Mouse (Mus musculus) olfactory bulb, adult 2 months (tissue): ENCODE results near the gene Kif17. TPM values are rescaled to one million over a fixed set of nuclear protein-coding genes. Genes with fewer than 3 reads are reported as not detected.

ENCODE experiments used
- H3K27ac ChIP-seq: fragments of 200-500 bp; 2 replicates; pipeline ENCODE4 v1.5.1; 2012; ENCODE audit warnings: low read depth, low read length; ENCODE audit not compliant: insufficient read depth
- H3K4me1 ChIP-seq: fragments of 200-500 bp; 2 replicates; pipeline ENCODE4 v1.6.1; 2012; ENCODE audit warnings: low read length; ENCODE audit not compliant: control insufficient read depth, insufficient read depth
- H3K4me3 ChIP-seq: fragments of 200-500 bp; 2 replicates; pipeline ENCODE4 v1.5.1; 2012; ENCODE audit warnings: mild to moderate bottlenecking, low read depth, low read length, moderate library complexity; ENCODE audit not compliant: insufficient read depth
- CTCF ChIP-seq: fragments of 200-500 bp; IDR thresholded peaks from 2 replicates; pipeline ENCODE4 v1.5.1; 2012; ENCODE audit warnings: low read depth, mild to moderate bottlenecking, low read length, moderate library complexity; ENCODE audit not compliant: insufficient read depth
- POLR2A ChIP-seq: fragments of 200-500 bp; IDR thresholded peaks from 2 replicates; pipeline ENCODE4 v1.6.1; 2012; ENCODE audit warnings: mild to moderate bottlenecking, low read depth, low read length, moderate library complexity; ENCODE audit not compliant: insufficient read depth
- WGBS: fragments of 180-500 bp; shearing (Covaris S2); methylation state at CpG from one replicate; pipeline ENCODE4 v1.1.7; 2018; 5-methylcytosine and 5-hydroxymethylcytosine counted together
- polyA plus RNA-seq: library from polyadenylated mRNA; stranded (reverse); fragments of >200 nt; gene quantifications from 2 replicates; pipeline ENCODE4 v1.2.4, GENCODE M21; 2012; ENCODE audit warnings: low replicate concordance; ENCODE audit not compliant: missing spikeins, insufficient read depth, insufficient read length

Gene Kif17
- polyA plus RNA-seq, 1 experiment: not detected

DNA sequence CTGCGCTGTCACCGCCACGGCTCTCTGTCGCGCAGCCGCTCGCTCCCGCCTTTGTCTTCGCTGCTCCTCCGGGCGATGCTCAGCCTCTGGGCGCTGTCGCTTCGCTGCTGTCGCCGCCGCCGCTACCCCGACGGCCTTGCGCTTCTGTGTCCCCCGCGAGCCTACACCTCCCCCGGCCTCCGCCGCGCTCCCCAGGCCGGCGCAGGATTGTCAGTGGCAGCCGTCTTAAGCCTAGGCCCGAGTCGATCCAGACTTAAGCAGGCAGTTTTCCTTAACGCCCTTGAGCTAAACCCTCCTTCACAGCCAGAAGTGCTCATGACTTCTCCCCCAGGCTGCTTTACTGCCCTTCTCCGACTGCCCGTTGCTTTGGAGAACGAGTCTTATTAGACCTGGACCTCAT is 32.8 kb upstream of the Kif17 start:
- peaks cover 6% of the 10 kb centered on the region for H3K4me1 ChIP-seq
- peak overlapping the region; percentile 60 for H3K27ac ChIP-seq
- TF ChIP-seq CTCF: no peak
- TF ChIP-seq POLR2A: no peak
- 1% methylated on average over 36 of the region's 36 CpGs for WGBS
- H3K4me3 ChIP-seq: peak overlapping the region; percentile 70

DNA sequence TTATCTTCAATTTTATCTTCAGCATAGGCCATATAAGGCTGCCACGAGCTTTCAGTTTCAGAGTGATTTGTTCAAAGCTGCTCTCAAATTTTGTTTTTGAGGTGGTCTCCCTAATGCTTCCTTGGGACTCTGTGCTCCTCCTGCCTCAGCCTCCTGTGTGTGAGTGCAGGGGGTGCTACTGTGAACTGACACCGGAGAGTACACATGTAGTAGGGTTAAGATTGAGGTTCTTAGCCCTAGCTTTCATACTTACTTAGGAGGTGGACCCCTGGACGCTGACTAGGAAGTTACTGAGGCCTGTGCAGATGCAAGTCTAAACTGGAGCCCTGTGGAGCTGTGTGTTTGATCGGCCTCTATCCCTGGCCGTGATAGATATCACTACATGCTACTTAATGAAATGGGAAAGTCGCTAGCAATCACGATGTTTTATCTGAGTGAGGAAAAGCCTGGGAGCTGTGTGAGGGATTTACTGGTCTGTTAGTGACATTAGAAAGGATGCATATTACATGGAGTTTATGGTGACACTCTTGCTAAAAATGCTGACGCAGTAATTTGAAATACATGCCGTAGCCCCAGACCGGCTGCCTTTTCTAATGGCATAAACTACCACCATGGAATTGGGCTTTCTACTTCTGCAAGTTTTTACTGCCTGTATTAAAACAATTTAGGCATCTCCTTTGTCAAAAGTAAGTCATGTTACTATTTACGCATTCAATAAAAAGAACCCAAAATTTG is 32.1 kb upstream of the Kif17 start:
- Histone ChIP-seq H3K4me1 (peaks cover 6% of the 10 kb centered on the region), H3K4me3 (peak overlapping the region; percentile 18), H3K27ac (no peak overlapping the region)
- 65% methylated on average over 11 of the region's 11 CpGs for WGBS
- TF ChIP-seq CTCF (no peak), POLR2A (no peak)

DNA sequence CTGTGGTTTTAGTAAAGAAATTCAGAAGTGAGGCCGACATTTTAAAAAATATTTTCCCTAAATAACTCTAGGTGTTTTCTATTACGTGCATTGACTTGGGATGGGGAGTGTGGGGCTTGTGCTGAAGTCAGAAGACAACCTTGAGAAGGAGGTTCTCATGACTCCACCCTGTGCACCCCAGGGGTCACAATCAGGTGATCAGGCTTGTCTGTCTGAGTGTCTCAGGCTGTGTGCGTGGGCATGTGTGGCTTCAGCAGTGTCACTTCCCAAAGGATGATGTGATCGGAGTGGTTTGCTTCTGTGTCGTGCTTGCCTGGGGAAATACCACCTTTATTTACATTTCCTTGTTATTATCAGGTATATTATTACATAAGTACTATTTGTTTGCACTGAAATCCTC is 30.9 kb upstream of the Kif17 start:
- H3K4me1 ChIP-seq: peaks cover 6% of the 10 kb centered on the region
- H3K4me3 ChIP-seq: no peak overlapping the region; the same call in 1 of the 2 replicates
- 60% methylated on average over 5 of the region's 5 CpGs for WGBS
- TF ChIP-seq CTCF: no peak
- TF ChIP-seq POLR2A: no peak
- no peak overlapping the region for H3K27ac ChIP-seq

DNA sequence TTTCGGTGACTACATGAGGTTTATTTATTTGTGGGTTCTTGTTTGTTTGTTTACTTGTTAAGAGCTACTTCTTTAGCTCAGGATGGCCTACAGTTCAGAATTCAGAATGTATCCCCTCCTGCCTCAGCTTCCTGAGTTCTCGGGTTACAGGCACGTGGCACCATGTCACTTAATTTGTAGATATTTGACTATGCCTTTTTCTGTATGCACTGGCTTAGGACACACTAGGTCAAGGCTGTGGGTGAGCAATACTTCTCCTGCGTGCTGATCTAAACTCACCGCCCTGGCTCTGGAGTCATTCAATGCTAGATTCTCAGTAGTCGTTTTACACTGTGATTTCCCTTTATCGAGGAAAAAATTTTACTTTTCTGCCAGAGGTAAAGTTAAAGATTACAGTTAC is 29.5 kb upstream of the Kif17 start:
- WGBS: 75% methylated on average over 7 of the region's 7 CpGs
- H3K27ac ChIP-seq: no peak overlapping the region
- H3K4me1 ChIP-seq: peaks cover 6% of the 10 kb centered on the region
- H3K4me3 ChIP-seq: no peak overlapping the region
- TF ChIP-seq POLR2A (no peak), CTCF (no peak)

DNA sequence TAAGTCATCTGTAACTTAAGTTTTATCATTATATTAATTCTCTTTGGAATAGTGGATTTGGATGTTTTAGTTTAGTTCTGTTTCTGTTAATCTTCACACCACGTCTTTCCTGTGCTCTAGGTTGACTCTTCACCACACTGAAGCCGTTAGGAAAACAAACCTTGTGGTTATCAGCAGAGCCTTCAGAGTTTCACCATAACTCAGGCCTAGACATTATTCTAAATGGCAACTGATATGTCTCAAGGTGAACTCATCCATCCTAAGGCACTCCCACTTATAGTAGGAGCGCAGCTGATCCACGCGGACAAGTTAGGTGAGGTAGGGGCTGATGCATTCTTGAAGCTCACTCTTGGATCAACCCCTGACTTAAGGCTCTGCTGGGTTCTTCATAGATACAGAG is 28.8 kb upstream of the Kif17 start:
- no peak for TF ChIP-seq POLR2A
- TF ChIP-seq CTCF: no peak
- 81% methylated on average over 5 of the region's 5 CpGs for WGBS
- no peak overlapping the region for H3K4me3 ChIP-seq
- peaks cover 6% of the 10 kb centered on the region for H3K4me1 ChIP-seq
- H3K27ac ChIP-seq: no peak overlapping the region

DNA sequence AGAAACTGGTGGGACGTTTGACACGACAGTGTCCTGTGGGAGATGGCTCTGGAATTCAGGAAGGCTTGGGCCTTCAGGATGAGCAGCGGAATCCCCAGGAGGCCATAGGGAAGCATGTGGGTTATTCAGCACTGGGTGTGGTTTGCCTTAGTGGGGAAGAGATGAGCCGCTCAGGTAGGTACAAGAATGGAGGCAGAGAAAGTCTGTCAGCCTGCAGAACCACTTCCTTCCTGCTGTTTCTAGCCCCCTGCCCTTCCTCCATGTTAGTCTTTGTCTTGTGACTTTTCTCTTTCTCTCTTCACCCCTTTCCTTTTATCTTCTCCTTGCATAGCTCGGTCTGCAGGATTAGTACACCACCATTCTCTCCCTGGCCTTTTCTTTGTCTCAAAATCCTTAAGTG is 27.8 kb upstream of the Kif17 start:
- WGBS: 87% methylated on average over 5 of the region's 5 CpGs
- TF ChIP-seq POLR2A (no peak), CTCF (no peak)
- Histone ChIP-seq H3K4me3 (no peak overlapping the region), H3K4me1 (peaks cover 6% of the 10 kb centered on the region), H3K27ac (no peak overlapping the region)

DNA sequence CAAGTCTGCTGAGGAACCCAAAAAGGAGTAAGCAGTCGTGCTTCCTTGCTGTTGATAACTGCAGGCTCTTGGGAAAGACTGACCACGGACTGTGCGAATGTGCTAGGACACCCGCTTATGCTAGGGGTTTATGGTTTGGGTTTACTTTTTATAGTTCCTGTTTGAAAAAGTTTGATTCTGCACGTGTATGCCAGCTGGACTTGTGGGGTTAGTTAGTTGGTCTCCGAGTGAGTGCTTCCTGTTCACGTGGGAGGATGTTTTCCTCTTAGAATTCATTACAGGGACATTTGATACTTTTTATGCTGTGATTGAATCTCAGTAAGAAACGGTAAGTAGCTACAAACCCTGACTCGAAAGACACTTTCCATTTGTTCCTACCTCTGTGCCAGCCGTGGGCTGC is 26.6 kb upstream of the Kif17 start:
- H3K27ac ChIP-seq: no peak overlapping the region
- TF ChIP-seq POLR2A: no peak
- TF ChIP-seq CTCF: no peak
- WGBS: 81% methylated on average over 10 of the region's 10 CpGs
- no peak overlapping the region for H3K4me3 ChIP-seq
- H3K4me1 ChIP-seq: peaks cover 3% of the 10 kb centered on the region

DNA sequence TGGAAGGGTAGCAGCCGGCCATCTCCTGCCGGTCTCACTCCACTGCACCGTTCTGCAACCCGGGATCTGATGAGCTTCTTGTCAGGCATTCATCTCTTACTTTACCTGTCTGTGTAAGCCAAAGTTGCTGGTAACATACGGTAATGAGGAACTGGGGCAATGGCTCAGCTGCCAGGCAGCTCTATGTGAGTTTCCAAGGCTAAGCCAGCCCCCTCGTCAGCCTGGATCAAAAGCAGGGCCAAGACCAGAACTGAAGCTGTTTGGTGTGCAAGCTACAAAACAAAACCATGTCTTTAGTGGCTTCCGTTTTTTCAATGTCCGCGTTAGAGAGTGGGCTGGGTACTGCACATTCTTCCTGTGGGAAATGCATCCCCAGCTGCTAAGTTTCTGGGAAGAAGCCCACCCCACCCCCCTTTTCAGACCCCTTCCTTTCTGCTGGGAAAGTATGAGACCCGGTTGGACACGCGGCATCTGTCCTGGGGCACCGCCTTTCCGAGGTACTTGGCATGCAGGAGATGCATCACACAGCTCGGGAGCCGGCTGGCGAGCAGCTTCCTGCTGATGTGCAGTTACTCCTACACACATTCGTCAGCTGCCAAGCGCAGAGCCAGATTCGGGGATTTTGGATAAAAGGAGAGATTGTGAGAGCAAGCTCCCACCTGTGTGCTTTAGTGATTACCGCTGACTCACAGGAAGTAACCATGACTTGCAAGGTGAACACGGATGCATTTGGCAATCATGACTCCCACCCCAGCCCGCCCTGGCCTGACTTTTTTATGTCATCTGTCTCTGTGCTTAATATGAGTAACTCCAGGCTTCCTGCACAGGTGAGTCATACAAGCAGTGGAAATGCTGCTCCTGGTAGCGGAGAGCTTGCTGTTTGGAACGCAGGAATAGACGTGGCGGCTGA is 3.2 kb upstream of the Kif17 start:
- 42% methylated on average over 27 of the region's 27 CpGs for WGBS
- H3K4me3 ChIP-seq: no peak overlapping the region
- peak overlapping the region; percentile 58 for H3K27ac ChIP-seq

DNA sequence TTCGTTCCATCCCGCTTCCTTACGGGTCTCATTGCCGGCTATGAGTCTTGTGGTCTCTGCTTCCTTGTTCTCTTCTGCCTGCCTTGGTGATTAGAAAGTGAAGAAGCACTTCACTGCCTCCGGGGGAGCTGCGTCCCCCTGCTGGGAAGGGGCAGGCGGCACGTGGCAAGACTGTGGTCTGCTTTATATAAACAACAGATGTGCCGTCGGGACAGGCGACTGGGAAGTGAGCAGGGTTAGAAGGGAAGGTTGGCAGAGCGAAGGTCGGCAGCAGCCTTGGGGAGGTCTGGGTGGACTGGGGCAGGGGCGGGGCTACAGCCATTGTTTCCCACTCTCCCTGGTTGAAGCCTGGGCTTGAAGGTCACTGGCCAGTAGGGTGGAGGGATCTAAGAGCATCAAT is 1.6 kb downstream of the Kif17 start:
- Histone ChIP-seq H3K4me3 (peak overlapping the region; percentile 41), H3K27ac (no peak overlapping the region), H3K4me1 (peaks cover 34% of the 10 kb centered on the region)
- 1% methylated on average over 14 of the region's 14 CpGs for WGBS
- TF ChIP-seq POLR2A: no peak
- no peak for TF ChIP-seq CTCF

More for the DNA sequence above, 3.2 kb upstream of the Kif17 start:
- TF ChIP-seq CTCF (no peak), POLR2A (no peak)
- peaks cover 29% of the 10 kb centered on the region for H3K4me1 ChIP-seq
